Mouse (Mus musculus) hindbrain, postnatal 0 days (tissue): ENCODE measurements at regions not wholly inside any gene's neighbourhood (a gene's known extent, or its start where the extent isn't known, plus 50 kb on each side); places are given as distances from the start of the nearest gene placed in this dataset.

ENCODE experiments used
- ATAC-seq: fragments of 200-750 bp; cut with Nextera tagmentation; 2 replicates; pipeline ENCODE4 v1.8.0; 2017; ENCODE audit warnings: mild to moderate bottlenecking, moderate TSS enrichment, moderate library complexity
- DNase-seq: peaks from one replicate; pipeline ENCODE4 v3.0.0-alpha.2; 2015; ENCODE audit warnings: low spot score
- H3K27ac ChIP-seq: fragments of 300-500 bp; sonication (generic); 2 replicates; pipeline ENCODE4 v1.5.1; 2014; ENCODE audit warnings: mild to moderate bottlenecking
- H3K27me3 ChIP-seq: fragments of 300-500 bp; sonication (generic); 2 replicates; pipeline ENCODE4 v1.6.1; 2014; ENCODE audit warnings: low read length, mixed read lengths; ENCODE audit not compliant: insufficient read depth
- H3K36me3 ChIP-seq: fragments of 300-500 bp; sonication (generic); 2 replicates; pipeline ENCODE4 v1.6.1; 2014; ENCODE audit warnings: low read length, mixed read lengths; ENCODE audit not compliant: insufficient read depth
- H3K4me1 ChIP-seq: fragments of 300-500 bp; sonication (generic); 2 replicates; pipeline ENCODE4 v1.6.1; 2014; ENCODE audit warnings: antibody characterized with exemption, low read length, mixed read lengths; ENCODE audit not compliant: insufficient read depth
- H3K4me2 ChIP-seq: fragments of 300-500 bp; sonication (generic); 2 replicates; pipeline ENCODE4 v1.6.1; 2014; ENCODE audit warnings: low read depth, mild to moderate bottlenecking, low read length, moderate library complexity, mixed read lengths
- H3K4me3 ChIP-seq: fragments of 300-500 bp; sonication (generic); 2 replicates; pipeline ENCODE4 v1.5.1; 2014; ENCODE audit warnings: low read length
- H3K9ac ChIP-seq: fragments of 300-500 bp; sonication (generic); replicated peaks from 2 replicates; pipeline ENCODE4 v1.6.1; 2014; ENCODE audit warnings: mild to moderate bottlenecking, low read length, moderate library complexity, mixed read lengths
- H3K9me3 ChIP-seq: fragments of 300-500 bp; sonication (generic); 2 replicates; pipeline ENCODE4 v1.6.1; 2016; ENCODE audit warnings: low read length, mixed read lengths
- CTCF ChIP-seq: IDR thresholded peaks from 2 replicates; pipeline ENCODE4 v1.5.1; 2016; ENCODE audit warnings: antibody characterized with exemption, control low read depth, low read depth
- WGBS: fragments of 180-500 bp; shearing (Covaris S2); extraction: QIAGEN DNeasy Blood & Tissue Kit; methylation state at CpG from one replicate; pipeline ENCODE4 v1.1.7; 2014; 5-methylcytosine and 5-hydroxymethylcytosine counted together

GRCm38 (mm10) chr1:57684387-57685162, 89.4 kb upstream of the Spats2l start:
- Histone ChIP-seq H3K4me1 (no peaks in the 10 kb centered on the region), H3K9me3 (no peaks in the 10 kb centered on the region), H3K27ac (no peak overlapping the region), H3K4me2 (no peak overlapping the region), H3K36me3 (no peaks in the 10 kb centered on the region), H3K27me3 (no peaks in the 10 kb centered on the region), H3K4me3 (no peak overlapping the region), H3K9ac (no peak overlapping the region)
- ATAC-seq (no peak), DNase-seq (no peak)
- no peak for TF ChIP-seq CTCF
- WGBS = 87% methylated on average over 14 of the region's 14 CpGs

- no peak overlapping the region for H3K4me2 ChIP-seq
- ATAC-seq (no peak), DNase-seq (no peak)
- H3K4me1 ChIP-seq = no peaks in the 10 kb centered on the region
- no peak overlapping the region for H3K27ac ChIP-seq
- TF ChIP-seq CTCF = no peak
- no peaks in the 10 kb centered on the region for H3K9me3 ChIP-seq
- H3K27me3 ChIP-seq = no peaks in the 10 kb centered on the region
- H3K4me3 ChIP-seq = no peak overlapping the region
- H3K9ac ChIP-seq = no peak overlapping the region
- no peaks in the 10 kb centered on the region for H3K36me3 ChIP-seq
Measured at GRCm38 (mm10) chr1:57689253-57689652, 84.7 kb upstream of the Spats2l start.

DNA sequence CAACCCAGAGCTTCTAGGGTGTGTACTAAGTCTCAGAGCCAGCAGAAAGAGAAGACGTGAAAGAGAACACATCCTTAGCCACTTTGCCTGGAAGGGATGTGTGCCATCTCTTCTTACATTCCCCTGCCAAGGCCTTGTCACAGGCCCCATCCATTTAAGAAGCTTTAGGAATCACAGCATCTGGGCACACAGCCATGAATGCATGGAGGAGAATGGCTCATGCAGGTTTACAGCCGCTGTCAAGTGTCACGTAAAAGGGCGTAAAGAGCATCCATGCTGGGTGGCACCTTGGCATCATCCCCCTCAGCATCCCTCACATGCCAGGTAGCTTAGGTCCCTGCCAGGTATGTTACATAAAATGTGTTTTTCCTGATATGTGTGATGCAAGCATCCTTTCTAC, 66.1 kb upstream of the Spats2l start:
- 44% methylated on average over 4 of the region's 4 CpGs for WGBS
- Histone ChIP-seq H3K36me3 (no peaks in the 10 kb centered on the region), H3K9me3 (no peaks in the 10 kb centered on the region), H3K4me3 (no peak overlapping the region), H3K4me1 (0 out of 2 replicates have a peak, but pooled peaks cover 2% of the 10 kb centered on the region), H3K27ac (no peak overlapping the region), H3K27me3 (no peaks in the 10 kb centered on the region), H3K9ac (no peak overlapping the region), H3K4me2 (no peak overlapping the region)
- peak; percentile 45; the same call in 1 of the 2 replicates for ATAC-seq
- no peak for TF ChIP-seq CTCF
- DNase-seq = peak; percentile 71

GRCm38 (mm10) chr1:57712916-57713503, 61.0 kb upstream of the Spats2l start:
- Histone ChIP-seq H3K4me1 (no peaks in the 10 kb centered on the region), H3K9me3 (no peaks in the 10 kb centered on the region), H3K36me3 (no peaks in the 10 kb centered on the region), H3K4me2 (no peak overlapping the region), H3K9ac (no peak overlapping the region), H3K4me3 (no peak overlapping the region), H3K27me3 (no peaks in the 10 kb centered on the region), H3K27ac (no peak overlapping the region)
- DNase-seq (no peak), ATAC-seq (no peak)
- TF ChIP-seq CTCF = no peak
- 80% methylated on average over 5 of the region's 5 CpGs for WGBS

- H3K9me3 ChIP-seq = no peaks in the 10 kb centered on the region
- H3K4me1 ChIP-seq = no peaks in the 10 kb centered on the region
- no peak overlapping the region for H3K9ac ChIP-seq
- 75% methylated on average over 5 of the region's 5 CpGs for WGBS
- no peak for TF ChIP-seq CTCF
- no peaks in the 10 kb centered on the region for H3K36me3 ChIP-seq
- H3K4me2 ChIP-seq = no peak overlapping the region
- DNase-seq (no peak), ATAC-seq (no peak)
- no peak overlapping the region for H3K4me3 ChIP-seq
- no peaks in the 10 kb centered on the region for H3K27me3 ChIP-seq
- no peak overlapping the region for H3K27ac ChIP-seq
Measured at GRCm38 (mm10) chr1:57717139-57717800, 56.7 kb upstream of the Spats2l start.

DNA sequence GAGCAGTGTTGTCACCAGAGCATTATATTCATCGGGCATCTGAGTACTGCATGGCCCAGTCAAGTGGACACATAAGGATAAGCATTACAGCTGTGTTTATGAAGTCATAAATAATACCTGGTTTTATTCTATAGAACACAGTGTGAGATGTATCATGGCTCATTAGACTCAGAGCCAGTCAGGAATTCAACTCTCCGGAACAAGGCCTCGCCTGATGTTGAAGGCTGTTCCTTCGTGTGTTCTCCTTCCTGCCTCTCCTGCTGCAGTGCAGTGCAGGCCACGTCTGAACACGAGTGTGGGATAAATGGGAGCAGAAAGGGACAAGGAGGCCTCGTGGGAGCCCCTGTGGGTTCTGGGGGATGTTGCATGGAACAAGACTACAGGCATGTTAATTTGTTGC, 55.6 kb upstream of the Spats2l start:
- no peak for TF ChIP-seq CTCF
- WGBS = 63% methylated on average over 7 of the region's 7 CpGs
- no peaks in the 10 kb centered on the region for H3K27me3 ChIP-seq

More for the DNA sequence above, 55.6 kb upstream of the Spats2l start:
- H3K4me3 ChIP-seq = no peak overlapping the region
- no peak for DNase-seq
- H3K9ac ChIP-seq = no peak overlapping the region
- ATAC-seq = no peak
- no peaks in the 10 kb centered on the region for H3K4me1 ChIP-seq
- H3K4me2 ChIP-seq = no peak overlapping the region
- no peaks in the 10 kb centered on the region for H3K9me3 ChIP-seq
- H3K27ac ChIP-seq = no peak overlapping the region
- H3K36me3 ChIP-seq = no peaks in the 10 kb centered on the region
